Mouse (Mus musculus) megakaryocyte, embryonic 14.5 days (primary cell): Measurements from ENCODE around the gene Parp16.

Experiments
- FLI1 ChIP-seq: IDR thresholded peaks from 2 replicates; pipeline ENCODE4 v1.6.1; 2012; ENCODE audit warnings: low read length, inconsistent platforms, mixed read lengths
- GATA1 ChIP-seq: IDR thresholded peaks from 3 replicates; pipeline ENCODE4 v1.6.1; 2012; ENCODE audit warnings: mixed read lengths, low read length, inconsistent platforms, borderline replicate concordance

DNA sequence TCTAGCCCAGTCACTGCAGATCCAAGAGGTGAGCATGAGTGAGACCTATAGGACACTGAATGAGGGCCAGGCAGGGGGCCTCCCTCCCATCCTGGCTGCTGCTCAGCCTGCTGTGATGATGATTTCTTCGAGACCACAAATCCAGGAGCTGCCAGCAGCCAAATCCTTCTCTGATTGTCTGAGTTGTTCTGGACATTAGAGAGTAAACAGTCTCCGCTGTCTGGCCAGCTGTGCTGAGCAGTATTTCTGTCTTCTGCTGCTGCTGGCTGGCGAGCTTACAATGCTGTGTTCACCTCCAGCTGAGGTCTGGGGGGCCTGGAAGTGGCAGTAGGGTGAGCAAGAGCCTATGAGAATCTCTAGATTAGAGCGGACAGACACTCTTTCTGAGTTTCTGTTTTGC, 48.1 kb downstream of the Parp16 start:
- TF ChIP-seq GATA1: no peak
- no peak for TF ChIP-seq FLI1
